Mouse (Mus musculus): Measurements from ENCODE around the gene Habp4. TPM values are rescaled to one million over a fixed set of nuclear protein-coding genes. Genes with fewer than 3 reads are reported as not detected.
A peak's percentile ranks its signal among the peaks of the same experiment; 100 is the strongest.

Gene Habp4
- polyA plus RNA-seq, 1 experiment from 2014 or later = 30.1 TPM

DNA sequence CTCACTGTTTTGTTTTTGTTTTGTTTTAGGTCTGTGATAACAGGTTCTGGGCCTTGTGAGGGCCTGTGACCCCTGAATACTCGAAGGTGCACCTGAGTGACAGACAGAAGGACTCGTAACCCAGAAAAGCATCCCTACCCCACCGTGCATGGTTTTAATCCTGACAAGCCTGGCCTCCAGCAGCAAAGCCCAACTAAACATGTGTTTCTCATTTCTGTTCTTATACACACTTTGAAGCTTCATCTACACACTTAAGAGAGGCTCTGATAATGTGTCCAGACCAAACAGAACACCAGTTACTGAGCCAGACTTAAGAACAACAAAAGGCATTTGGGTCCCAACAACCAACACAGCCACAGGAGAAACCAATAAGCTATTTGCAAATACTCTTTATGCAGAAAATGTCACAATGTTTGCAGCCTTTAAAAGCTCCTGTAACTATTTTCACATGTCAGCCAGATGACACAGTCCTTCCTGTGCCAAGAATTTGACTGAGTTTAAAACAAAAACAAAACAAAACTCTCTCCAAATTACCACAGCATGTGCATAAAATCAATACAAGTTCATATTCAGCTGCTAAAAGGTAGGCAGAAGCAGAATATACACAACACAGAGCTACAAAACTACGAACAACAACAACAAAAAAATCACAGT is 73.6 kb downstream of the Habp4 start:
- TF ChIP-seq CTCF (IDR thresholded peaks at IDR 0.05; ENCODE audit: low read depth) = no peak
- Histone ChIP-seq H3K4me2 (no peak overlapping the region), H3K9me3 (ENCODE audit: low read depth, low read length) (no peaks in the 10 kb centered on the region), H3K27ac (ENCODE audit: low read depth) (no peak overlapping the region; the same call in 1 of the 2 replicates), H3K4me1 (ENCODE audit: insufficient read depth) (no peaks in the 10 kb centered on the region), H3K36me3 (ENCODE audit: insufficient read depth) (no peaks in the 10 kb centered on the region), H3K9ac (no peak overlapping the region), H3K27me3 (ENCODE audit: insufficient read depth, low read length) (no peaks in the 10 kb centered on the region), H3K4me3 (ENCODE audit: low read depth, low read length) (no peak overlapping the region)
- DNase-seq = peak; percentile 47
- WGBS = 47% methylated on average over 4 of the region's 4 CpGs
- no peak for ATAC-seq (ENCODE audit: insufficient read depth)

DNA sequence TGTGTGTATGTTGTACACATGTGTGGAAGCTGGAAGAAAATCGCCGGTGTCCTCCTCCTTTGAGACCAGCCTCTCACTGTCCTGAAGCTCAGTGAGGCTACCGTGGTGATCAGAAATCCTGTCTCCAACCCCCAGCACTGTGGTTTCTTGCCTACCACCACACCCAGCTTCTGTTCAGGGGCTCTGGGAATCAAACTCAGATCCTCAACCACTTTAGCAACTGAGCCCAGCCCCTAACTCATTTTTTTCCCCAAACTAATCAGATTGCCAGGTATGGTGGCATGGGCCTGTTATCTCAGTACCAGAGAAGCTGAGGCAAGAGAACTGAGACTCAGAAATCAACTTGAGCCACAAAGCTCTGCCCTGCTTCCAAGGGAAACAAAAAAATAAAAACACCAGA is 74.2 kb downstream of the Habp4 start:
- no peak overlapping the region for H3K27ac ChIP-seq (ENCODE audit: low read depth)

More for the DNA sequence above, 74.2 kb downstream of the Habp4 start:
- no peaks in the 10 kb centered on the region for H3K4me1 ChIP-seq (ENCODE audit: insufficient read depth)
- 54% methylated on average over 3 of the region's 3 CpGs for WGBS
- no peak overlapping the region for H3K4me2 ChIP-seq
- H3K9ac ChIP-seq = no peak overlapping the region
- no peaks in the 10 kb centered on the region for H3K9me3 ChIP-seq (ENCODE audit: low read depth, low read length)
- ATAC-seq (ENCODE audit: insufficient read depth) (no peak), DNase-seq (no peak)
- H3K36me3 ChIP-seq (ENCODE audit: insufficient read depth) = no peaks in the 10 kb centered on the region
- no peak overlapping the region for H3K4me3 ChIP-seq (ENCODE audit: low read depth, low read length)
- TF ChIP-seq CTCF (IDR thresholded peaks at IDR 0.05; ENCODE audit: low read depth) = no peak
- no peaks in the 10 kb centered on the region for H3K27me3 ChIP-seq (ENCODE audit: insufficient read depth, low read length)

Other genes with a start within 250 kb of the Habp4 start
- not detected in 2 replicates for gene Hsd17b3, start 72.6 kb upstream of the Habp4 start, polyA plus RNA-seq (2014; fragmentation: Nextera tagmentation; extraction: Ambion mirVana)
- 4.4 and 4.7 TPM in 2 replicates for gene Slc35d2, start 32.5 kb upstream of the Habp4 start, polyA plus RNA-seq (2014; fragmentation: Nextera tagmentation; extraction: Ambion mirVana)
- gene Zfp367, start 8.6 kb upstream of the Habp4 start, polyA plus RNA-seq (2014; fragmentation: Nextera tagmentation; extraction: Ambion mirVana) = 29.5 and 33.6 TPM in 2 replicates
- 17.1 and 20.3 TPM in 2 replicates for gene Cdc14b, start 113.5 kb downstream of the Habp4 start, polyA plus RNA-seq (2014; fragmentation: Nextera tagmentation; extraction: Ambion mirVana)
- 50.1 and 51.9 TPM in 2 replicates for gene Aaed1, start 150.9 kb downstream of the Habp4 start, polyA plus RNA-seq (2014; fragmentation: Nextera tagmentation; extraction: Ambion mirVana)
- 130 and 141 TPM in 2 replicates for gene Ctsl, start 209.1 kb downstream of the Habp4 start, polyA plus RNA-seq (2014; fragmentation: Nextera tagmentation; extraction: Ambion mirVana)